ENCODE assay signal across 8 mouse cellular contexts in genomic region chr5:36464709-36465661, GRCm38 (mm10). TPM values are rescaled to one million over a fixed set of nuclear protein-coding genes. Genes with fewer than 3 reads are reported as not detected.
DNase-seq lines count a peak whose midpoint lies in the region; ATAC-seq and TF ChIP-seq lines count a peak whose summit lies in the region.

TSS of gene Grpel1 (plus strand) at chr5:36464998.

- under 1% methylated on average over 68 of the region's 68 CpGs for WGBS in hindbrain, embryonic 10.5 days
- under 1% methylated on average over 65 of the region's 68 CpGs for WGBS in lung, postnatal 0 days

- H3K4me1 ChIP-seq in hindbrain, embryonic 10.5 days (replicated peaks) = peaks cover 45% of the 10 kb centered on the region
- peaks cover 11% of the 10 kb centered on the region for H3K4me1 ChIP-seq in lung, postnatal 0 days (ENCODE audit: insufficient read depth, low read depth, low read length)

- peak within 1 kb of the TSS; percentile 99 for H3K4me3 ChIP-seq in hindbrain, embryonic 10.5 days
- peak within 1 kb of the TSS; percentile 89 for H3K4me3 ChIP-seq in lung, postnatal 0 days (ENCODE audit: low read depth, low read length)

- H3K9ac ChIP-seq in lung, postnatal 0 days (replicated peaks; ENCODE audit: low read depth) = peak within 1 kb of the TSS; percentile 79

- no peaks in the 10 kb centered on the region for H3K9me3 ChIP-seq in hindbrain, embryonic 10.5 days
- H3K9me3 ChIP-seq in lung, postnatal 0 days (ENCODE audit: low read length) = no peaks in the 10 kb centered on the region

- no peaks in the 10 kb centered on the region for H3K27me3 ChIP-seq in hindbrain, embryonic 10.5 days (ENCODE audit: insufficient read depth, poor library complexity, severe bottlenecking)
- no peaks in the 10 kb centered on the region for H3K27me3 ChIP-seq in lung, postnatal 0 days (replicated peaks; ENCODE audit: insufficient read depth, low read length)

- H3K4me2 ChIP-seq in lung, postnatal 0 days (replicated peaks; ENCODE audit: low read depth, low read length) = peak within 1 kb of the TSS; percentile 86

- H3K27ac ChIP-seq in hindbrain, embryonic 10.5 days = peak within 1 kb of the TSS; percentile 90
- H3K27ac ChIP-seq in lung, postnatal 0 days (ENCODE audit: low read length) = peak within 1 kb of the TSS; percentile 84

- ATAC-seq in frontal cortex, adult (ENCODE audit: low TSS enrichment) = peak; percentile 94
- ATAC-seq in lung, postnatal 0 days = peak; percentile 96

- DNase-seq in MN1 (ENCODE audit: low spot score) = peak; percentile 99
- DNase-seq in cerebellum, adult 9-10 months = peak; percentile 100
- DNase-seq in hindbrain, embryonic 10.5 days (ENCODE audit: low spot score) = peak; percentile 98
- DNase-seq in layer of hippocampus, adult 9-11 months = peak; percentile 100
- peak; percentile 100 for DNase-seq in lung, postnatal 0 days (ENCODE audit: low spot score)
- DNase-seq in ovary, postnatal 14 days (ENCODE audit: low spot score) = peak; percentile 94
- peak; percentile 98 for DNase-seq in thymus, postnatal 14 days

- TF ChIP-seq EP300 in lung, postnatal 0 days (IDR thresholded peaks at IDR 0.05) = no peak

- H3K36me3 ChIP-seq in hindbrain, embryonic 10.5 days = peaks cover 31% of the 10 kb centered on the region
- peaks cover 8% of the 10 kb centered on the region; the same call in 1 of the 2 replicates for H3K36me3 ChIP-seq in lung, postnatal 0 days (ENCODE audit: insufficient read depth, low read length)

- no peak for TF ChIP-seq CTCF in lung, postnatal 0 days (IDR thresholded peaks at IDR 0.05)

RNA-seq across cellular contexts. Expression of gene Grpel1, which starts in this region (rescaled TPM):
- polyA plus RNA-seq in hindbrain, embryonic 10.5 days (2016; fragmentation: Nextera tagmentation; extraction: Ambion mirVana) = 58.4 and 59.3 TPM in 2 replicates
- polyA plus RNA-seq in lung, postnatal 0 days (2015; fragmentation: Nextera tagmentation; extraction: Ambion mirVana) = 35.1 and 35.8 TPM in 2 replicates

Comparison
In these comparisons a context has a peak if more than half of its experiments do, and no peak if none do; other contexts are left out.
1. Peak in every context shown above with its lines: DNase-seq, ATAC-seq, H3K4me3 ChIP-seq and H3K27ac ChIP-seq.